Mouse (Mus musculus): Measurements from ENCODE around the gene U2af1l4.

The U2af1l4 gene

DNA sequence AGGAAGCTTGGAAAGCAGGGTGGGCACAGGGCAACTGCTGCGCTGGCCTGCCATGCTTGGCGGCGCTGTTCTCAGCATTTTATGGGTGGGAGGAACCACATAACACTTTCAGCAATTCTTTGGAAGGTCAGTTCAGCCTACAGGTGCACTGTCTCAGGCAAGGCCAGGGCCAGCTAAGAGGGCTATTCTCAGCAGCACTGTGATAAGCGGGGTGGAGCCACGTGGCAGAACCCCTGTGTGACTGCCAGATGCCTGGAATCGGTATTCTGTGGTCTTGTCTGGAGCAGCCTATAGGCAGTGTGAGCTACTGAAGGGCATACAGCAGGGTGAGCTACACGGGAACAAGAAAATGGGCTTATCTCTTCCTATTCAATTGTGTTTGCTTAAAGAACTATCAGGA is 46.9 kb downstream of the U2af1l4 start:
- no peak for DNase-seq (ENCODE audit: low read depth)

DNA sequence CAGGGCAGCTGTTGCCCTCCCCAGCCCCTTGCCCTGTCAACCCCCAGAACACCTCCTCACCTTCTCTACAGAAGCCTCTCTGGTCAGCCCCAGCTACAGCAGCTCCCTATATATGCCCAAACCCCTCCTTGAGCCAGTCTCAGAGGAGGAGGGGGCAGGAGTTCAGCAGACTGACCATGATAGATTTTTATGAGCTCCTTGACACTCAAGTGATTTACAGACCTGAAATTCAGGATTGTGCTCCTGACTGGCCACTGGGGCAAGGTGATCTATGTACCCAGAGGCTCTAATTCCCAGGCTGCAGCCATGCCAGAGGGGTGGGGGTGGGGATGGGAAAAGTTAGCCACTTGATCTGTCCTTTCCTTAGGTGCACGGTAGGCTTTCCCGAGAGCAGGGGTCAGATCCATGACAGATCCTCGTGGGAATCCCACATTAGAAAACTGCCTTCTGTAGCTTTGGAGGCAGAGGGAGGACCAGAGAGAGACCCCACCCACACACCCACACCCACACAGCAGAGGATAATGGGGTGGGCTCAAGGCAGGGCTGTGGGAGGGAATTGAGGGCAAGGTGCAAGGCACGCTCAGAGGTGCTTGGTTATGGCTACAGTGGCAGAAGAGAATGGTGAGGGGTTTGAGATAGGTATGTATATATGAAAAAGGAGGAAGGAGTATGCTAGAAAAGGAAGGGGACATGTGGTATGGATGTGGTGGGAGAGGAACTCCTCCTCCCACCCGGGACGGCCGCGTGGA is 49.7 kb downstream of the U2af1l4 start, which contains the start of gene Upk1a:
Gene Upk1a (minus strand): TSS at position 194 of the 749 bp plus-strand sequence.
- no peak for DNase-seq (ENCODE audit: low read depth)

DNA sequence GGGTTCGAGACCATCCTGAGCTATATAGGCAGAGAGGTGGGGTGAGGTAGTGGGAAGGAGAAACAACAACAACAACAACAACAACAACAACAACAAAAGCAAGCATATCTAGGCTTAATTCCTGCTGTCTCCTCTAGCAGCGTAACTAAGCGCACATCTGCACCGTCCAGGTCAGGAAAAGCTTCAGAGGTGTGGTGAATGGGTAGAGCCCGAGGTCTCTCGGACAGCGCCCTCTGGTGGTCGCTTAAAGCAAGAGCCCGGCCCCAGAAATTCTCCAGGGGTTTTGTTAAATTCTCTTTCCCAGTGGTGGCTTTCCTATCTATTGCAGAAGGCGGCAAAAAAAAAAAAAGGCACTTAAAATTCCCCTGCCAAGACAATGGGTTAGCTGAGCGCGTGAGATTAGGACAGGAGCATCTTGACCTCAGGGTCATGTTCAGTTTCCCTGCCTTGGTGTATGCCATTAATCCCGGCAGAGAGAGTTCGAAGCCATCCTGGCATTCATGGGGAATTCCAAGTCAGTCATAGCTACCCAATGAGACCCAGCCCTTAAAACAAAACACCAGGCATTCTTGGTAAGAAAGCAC is 50.5 kb downstream of the U2af1l4 start:
- peak; percentile 87 for DNase-seq (ENCODE audit: low read depth)

- peak; percentile 63 for DNase-seq (ENCODE audit: low read depth)
Observed at GRCm38 (mm10) chr7:30614454-30614853, 51.4 kb downstream of the U2af1l4 start.

Data from induced T-regulatory cell, adult 2 months (primary cell).